Mouse (Mus musculus): Measurements from ENCODE around the gene Abca15.
"Not testable (repeated sequence)": the region's sequence is repeated elsewhere in the genome, so short reads cannot be mapped to it uniquely, and the experiment has no call there.

Gene Abca15

GRCm38 (mm10) chr7:120328087-120328793 is at the start of gene Abca15:
Abca15 (plus strand) TSS chr7:120328670.
- peak; percentile 66 for DNase-seq

- peak; percentile 21 for DNase-seq
These were observed 43.2 kb upstream of the Abca15 start for GRCm38 (mm10) chr7:120285286-120285685.

GRCm38 (mm10) chr7:120316086-120316485 is 12.4 kb upstream of the Abca15 start:
- no peak for DNase-seq

GRCm38 (mm10) chr7:120322963-120323362 is 5.5 kb upstream of the Abca15 start:
- DNase-seq: no peak

GRCm38 (mm10) chr7:120325911-120326310 is 2.6 kb upstream of the Abca15 start:
- not testable (repeated sequence) for DNase-seq

GRCm38 (mm10) chr7:120327220-120328073 is 1.0 kb upstream of the Abca15 start:
- peak; percentile 18 for DNase-seq

GRCm38 (mm10) chr7:120361159-120361558 is 32.7 kb downstream of the Abca15 start:
- no peak for DNase-seq

GRCm38 (mm10) chr7:120409447-120409846 is 81.0 kb downstream of the Abca15 start, which contains the start of gene Abca16:
Abca16 (plus strand) TSS chr7:120409647.
- DNase-seq: no peak

GRCm38 (mm10) chr7:120412391-120412790 is 83.9 kb downstream of the Abca15 start:
- no peak for DNase-seq

GRCm38 (mm10) chr7:120426625-120427024 is 98.2 kb downstream of the Abca15 start:
- no peak for DNase-seq

GRCm38 (mm10) chr7:120431464-120431863 is 103.0 kb downstream of the Abca15 start:
- no peak for DNase-seq
